Comparison of ENCODE assay signal across 8 mouse cellular contexts in genomic region chr8:119343606-119344005, GRCm38 (mm10). TPM values are rescaled to one million over a fixed set of nuclear protein-coding genes. Genes with fewer than 3 reads are reported as not detected.
A peak's percentile ranks its signal among the peaks of the same experiment; 100 is the strongest.
DNase-seq lines count a peak whose midpoint lies in the region; ATAC-seq and TF ChIP-seq lines count a peak whose summit lies in the region.

No protein-coding gene starts in this region.

- ATAC-seq in kidney, embryonic 16.5 days (ENCODE audit: low FRiP score, low TSS enrichment): peak; percentile 14
- ATAC-seq in hindbrain, embryonic 16.5 days: peak; percentile 6; the same call in 1 of the 2 replicates
- no peak for ATAC-seq in frontal cortex, adult (ENCODE audit: low TSS enrichment)

- H3K4me3 ChIP-seq in kidney, embryonic 16.5 days (ENCODE audit: low read length): peak overlapping the region; percentile 94
- H3K4me3 ChIP-seq in kidney, adult 2 months (ENCODE audit: insufficient read depth, low read depth, low read length): no peak overlapping the region
- H3K4me3 ChIP-seq in brown adipose tissue, adult 24 weeks (ENCODE audit: insufficient read depth, low read depth, low read length): peak overlapping the region; percentile 51
- H3K4me3 ChIP-seq in hindbrain, embryonic 16.5 days (ENCODE audit: low read length): peak overlapping the region; percentile 99
- H3K4me3 ChIP-seq in myocyte: peak overlapping the region; percentile 74

- H3K4me1 ChIP-seq in kidney, embryonic 16.5 days (ENCODE audit: insufficient read depth, low read length): peaks cover 8% of the 10 kb centered on the region
- no peaks in the 10 kb centered on the region for H3K4me1 ChIP-seq in kidney, adult 2 months (ENCODE audit: control insufficient read depth, insufficient read depth, low read length)
- H3K4me1 ChIP-seq in brown adipose tissue, adult 24 weeks (ENCODE audit: control insufficient read depth, insufficient read depth, insufficient read length, low read length): peaks cover 9% of the 10 kb centered on the region; the same call in 1 of the 2 replicates
- H3K4me1 ChIP-seq in hindbrain, embryonic 16.5 days (ENCODE audit: control insufficient read depth, insufficient read depth, low read depth, low read length): peaks cover 5% of the 10 kb centered on the region

- H3K4me2 ChIP-seq in kidney, embryonic 16.5 days (replicated peaks; ENCODE audit: low read depth, low read length): peak overlapping the region; percentile 37
- H3K4me2 ChIP-seq in hindbrain, embryonic 16.5 days (ENCODE audit: low read length): peak overlapping the region; percentile 60
- peak overlapping the region; percentile 69 for H3K4me2 ChIP-seq in myocyte (ENCODE audit: low read depth)

- peaks cover 23% of the 10 kb centered on the region for H3K36me3 ChIP-seq in kidney, embryonic 16.5 days (ENCODE audit: insufficient read depth, low read length)
- no peaks in the 10 kb centered on the region for H3K36me3 ChIP-seq in kidney, adult 2 months (ENCODE audit: control insufficient read depth, insufficient read depth, low read length)
- peaks cover 21% of the 10 kb centered on the region for H3K36me3 ChIP-seq in hindbrain, embryonic 16.5 days (ENCODE audit: control insufficient read depth, insufficient read depth, low read length)
- peaks cover 14% of the 10 kb centered on the region for H3K36me3 ChIP-seq in myocyte (ENCODE audit: control insufficient read depth, insufficient read depth)

- WGBS in kidney, embryonic 16.5 days: 83% methylated on average over 3 of the region's 3 CpGs
- WGBS in kidney, adult 2 months: 90% methylated on average over 3 of the region's 3 CpGs
- 77% methylated on average over 3 of the region's 3 CpGs for WGBS in hindbrain, embryonic 16.5 days

- TF ChIP-seq CTCF in kidney, adult 2 months (conservative IDR thresholded peaks at IDR 0.05; ENCODE audit: insufficient read depth, insufficient read length, low read depth, low read length): no peak

- TF ChIP-seq POLR2A in kidney, adult 2 months (IDR thresholded peaks at IDR 0.05; ENCODE audit: low read depth, low read length): no peak
- TF ChIP-seq POLR2A in myocyte (IDR thresholded peaks at IDR 0.05; ENCODE audit: insufficient read length, low read depth): no peak

- H3K79me2 ChIP-seq in myocyte (ENCODE audit: control insufficient read depth, insufficient read depth): peaks cover 10% of the 10 kb centered on the region

- no peak overlapping the region for H3K9ac ChIP-seq in kidney, embryonic 16.5 days (replicated peaks; ENCODE audit: low read length)
- H3K9ac ChIP-seq in hindbrain, embryonic 16.5 days (ENCODE audit: low read depth, low read length): no peak overlapping the region

- peaks cover 5% of the 10 kb centered on the region; the same call in 1 of the 2 replicates for H3K9me3 ChIP-seq in kidney, embryonic 16.5 days (ENCODE audit: low read length)
- H3K9me3 ChIP-seq in hindbrain, embryonic 16.5 days (ENCODE audit: control insufficient read depth, low read length): peaks cover under 1% of the 10 kb centered on the region; the same call in 1 of the 2 replicates

- no peak overlapping the region for H3ac ChIP-seq in myocyte (ENCODE audit: control insufficient read depth, insufficient read length)

- H3K27me3 ChIP-seq in kidney, embryonic 16.5 days (ENCODE audit: insufficient read depth, low read length): no peaks in the 10 kb centered on the region
- no peaks in the 10 kb centered on the region for H3K27me3 ChIP-seq in kidney, adult 2 months (replicated peaks; ENCODE audit: control insufficient read depth, insufficient read depth, low read length)
- peaks cover 2% of the 10 kb centered on the region for H3K27me3 ChIP-seq in hindbrain, embryonic 16.5 days (replicated peaks; ENCODE audit: control insufficient read depth, insufficient read depth, low read length)
- H3K27me3 ChIP-seq in myocyte (ENCODE audit: control insufficient read depth, insufficient read depth, insufficient read length): peaks cover 13% of the 10 kb centered on the region

- intact Hi-C loops in left cerebral cortex, postnatal 25 days (cut with DNase I): no loop called here

- H3K27ac ChIP-seq in kidney, embryonic 16.5 days (ENCODE audit: low read length): no peak overlapping the region
- no peak overlapping the region for H3K27ac ChIP-seq in kidney, adult 2 months (ENCODE audit: insufficient read depth, low read depth, low read length)
- no peak overlapping the region for H3K27ac ChIP-seq in brown adipose tissue, adult 24 weeks (replicated peaks; ENCODE audit: low read depth, low read length)
- peak overlapping the region; percentile 73; the same call in 1 of the 2 replicates for H3K27ac ChIP-seq in hindbrain, embryonic 16.5 days (ENCODE audit: low read depth, low read length)

- no peak for DNase-seq in kidney, adult 2 months
- no peak for DNase-seq in adrenal gland, adult 2 months
- DNase-seq in left cerebral cortex, postnatal 25 days (ENCODE audit: low spot score in 2 of 2): no peak

TF ChIP-seq in myocyte, 11 proteins besides CTCF, POLR2A, EP300 and RAD21:
- TF ChIP-seq USF1 (IDR thresholded peaks at IDR 0.05; ENCODE audit: low read depth) (no peak), TCF3 (IDR thresholded peaks at IDR 0.05; ENCODE audit: insufficient read length, low read depth) (no peak), TCF12 (IDR thresholded peaks at IDR 0.05; ENCODE audit: insufficient read depth, poor library complexity, severe bottlenecking) (no peak), CEBPB (IDR thresholded peaks at IDR 0.05; ENCODE audit: insufficient read depth, poor library complexity, severe bottlenecking) (no peak), SRF (IDR thresholded peaks at IDR 0.05; ENCODE audit: control insufficient read depth, insufficient read length, low read depth) (no peak), POLR2AphosphoS2 (IDR thresholded peaks at IDR 0.05; ENCODE audit: insufficient read length, low read depth) (no peak), REST (IDR thresholded peaks at IDR 0.05; ENCODE audit: insufficient read depth, insufficient read length) (no peak)

RNA-seq across cellular contexts. Expression of gene Hsbp1, which starts 0.7 kb away (rescaled TPM):
- 329 and 342 TPM in 2 replicates for polyA plus RNA-seq in kidney, embryonic 16.5 days (2015; fragmentation: Nextera tagmentation; extraction: Ambion mirVana)
- 161 and 203 TPM in 2 replicates for polyA plus RNA-seq in kidney, adult 2 months (2012; rRNA removed)
- 275 and 306 TPM in 2 replicates for polyA plus RNA-seq in brown adipose tissue, adult 24 weeks (2012; ENCODE audit: insufficient read depth, insufficient read length, missing spikeins)
- polyA plus RNA-seq in hindbrain, embryonic 16.5 days (2015; fragmentation: Nextera tagmentation; extraction: Ambion mirVana): 802 and 900 TPM in 2 replicates
- polyA plus RNA-seq in myocyte (2012; fragmentation: generic; extraction: Trizol): 238 TPM
- total RNA-seq in adrenal gland, adult 2 months (2021): 100 to 1,000 TPM; 215 to 223 TPM
- 33.1 and 38.3 TPM in 2 replicates for polyA plus RNA-seq in adrenal gland, adult 2 months (2012; rRNA removed)
- 100 to 1,000 TPM; 402 to 432 TPM for total RNA-seq in left cerebral cortex, postnatal 25 days (2021)

RNA-seq across cellular contexts. Expression of gene Mlycd, which starts 51.1 kb away (rescaled TPM):
- 13.6 and 14.1 TPM in 2 replicates for polyA plus RNA-seq in kidney, embryonic 16.5 days (2015; fragmentation: Nextera tagmentation; extraction: Ambion mirVana)
- 48.2 and 55.6 TPM in 2 replicates for polyA plus RNA-seq in kidney, adult 2 months (2012; rRNA removed)
- 72.3 and 74.2 TPM in 2 replicates for polyA plus RNA-seq in brown adipose tissue, adult 24 weeks (2012; ENCODE audit: insufficient read depth, insufficient read length, missing spikeins)
- polyA plus RNA-seq in hindbrain, embryonic 16.5 days (2015; fragmentation: Nextera tagmentation; extraction: Ambion mirVana): 16.1 and 16.5 TPM in 2 replicates
- 23.1 TPM for polyA plus RNA-seq in myocyte (2012; fragmentation: generic; extraction: Trizol)
- 10 to 100 TPM; 41.8 to 69.4 TPM for total RNA-seq in adrenal gland, adult 2 months (2021)
- 110 and 118 TPM in 2 replicates for polyA plus RNA-seq in adrenal gland, adult 2 months (2012; rRNA removed)
- total RNA-seq in left cerebral cortex, postnatal 25 days (2021): 10 to 100 TPM; 28.6 to 30.3 TPM
